ENCODE assay signal across 27 mouse cellular contexts in genomic region chr9:106179964-106180363, GRCm38 (mm10). TPM values are rescaled to one million over a fixed set of nuclear protein-coding genes. Genes with fewer than 3 reads are reported as not detected.
"Had no signal": no experiment of that assay in that cellular context is flagged by ENCODE, and none has a peak within 500 bp of the region (broad histone marks: within the 10 kb centered on the region; RNA-seq: fewer than 3 reads in every experiment).

No protein-coding gene starts in this region.

- H3K27ac ChIP-seq: embryonic facial prominence, embryonic 10.5 days; embryonic facial prominence, embryonic 12.5 days; embryonic facial prominence, embryonic 13.5 days; embryonic facial prominence, embryonic 15.5 days; forebrain, embryonic 10.5 days; forebrain, embryonic 12.5 days; forebrain, embryonic 13.5 days; forebrain, embryonic 15.5 days; gastrocnemius, adult 2 months; heart, adult 2 months had no signal

- H3K27me3 ChIP-seq: embryonic facial prominence, embryonic 12.5 days; embryonic facial prominence, embryonic 13.5 days; embryonic facial prominence, embryonic 15.5 days; forebrain, embryonic 12.5 days; forebrain, embryonic 13.5 days; forebrain, embryonic 15.5 days had no signal

- DNase-seq: cerebellum, adult 9-11 months; cerebellum, postnatal 10 days; cerebellum, postnatal 14 days; cerebellum, postnatal 25 days; cerebellum, postnatal 36 days; embryo, embryonic 11 days; forebrain, postnatal 0 days; gastrocnemius, adult 2 months; gastrocnemius, postnatal 10 days; gastrocnemius, postnatal 14 days; gastrocnemius, postnatal 25 days; gastrocnemius, postnatal 36 days; heart, adult 18-20 months; heart, adult 2 months had no signal

- H3K9me3 ChIP-seq: embryonic facial prominence, embryonic 10.5 days; embryonic facial prominence, embryonic 12.5 days; embryonic facial prominence, embryonic 13.5 days; embryonic facial prominence, embryonic 15.5 days; forebrain, embryonic 10.5 days; forebrain, embryonic 12.5 days; forebrain, embryonic 13.5 days; forebrain, embryonic 15.5 days had no signal

- H3K9ac ChIP-seq: embryonic facial prominence, embryonic 12.5 days; embryonic facial prominence, embryonic 13.5 days; embryonic facial prominence, embryonic 15.5 days; forebrain, embryonic 12.5 days; forebrain, embryonic 13.5 days; forebrain, embryonic 15.5 days; forebrain, postnatal 0 days had no signal

- H3K4me3 ChIP-seq: embryonic facial prominence, embryonic 10.5 days; embryonic facial prominence, embryonic 12.5 days; embryonic facial prominence, embryonic 13.5 days; embryonic facial prominence, embryonic 15.5 days; erythroblast, embryonic 14.5 days; forebrain, embryonic 10.5 days; forebrain, embryonic 12.5 days; forebrain, embryonic 13.5 days; forebrain, embryonic 15.5 days; gastrocnemius, adult 2 months; heart, adult 2 months had no signal

RNA-seq across cellular contexts. Expression of gene Tlr9, which starts 42.4 kb away (rescaled TPM):
- polyA plus RNA-seq: embryonic facial prominence, embryonic 10.5 days; embryonic facial prominence, embryonic 11.5 days; embryonic facial prominence, embryonic 12.5 days; embryonic facial prominence, embryonic 13.5 days; forebrain, embryonic 10.5 days; forebrain, embryonic 11.5 days; forebrain, embryonic 12.5 days; forebrain, embryonic 13.5 days; forebrain, embryonic 14.5 days; forebrain, embryonic 15.5 days; forebrain, embryonic 16.5 days had no signal
